9 mouse cellular contexts compared by ENCODE assay signal in genomic region chr16:32202681-32203080, GRCm38 (mm10). TPM values are rescaled to one million over a fixed set of nuclear protein-coding genes. Genes with fewer than 3 reads are reported as not detected.
A peak's percentile ranks its signal among the peaks of the same experiment; 100 is the strongest.
DNase-seq lines count a peak whose midpoint lies in the region; ATAC-seq lines count a peak whose summit lies in the region.
"Had no signal": no experiment of that assay in that cellular context is flagged by ENCODE, and none has a peak within 500 bp of the region (broad histone marks: within the 10 kb centered on the region; RNA-seq: fewer than 3 reads in every experiment).

No protein-coding gene starts in this region.

- no peaks in the 10 kb centered on the region; the same call in 1 of the 2 replicates for H3K4me1 ChIP-seq in brown adipose tissue, adult 24 weeks (ENCODE audit: control insufficient read depth, insufficient read depth, insufficient read length, low read length)

- ATAC-seq in monocyte, adult 5-6 weeks (replicated peaks; ENCODE audit: insufficient number of reproducible peaks, low FRiP score, low TSS enrichment, poor library complexity, severe bottlenecking) = peak; percentile 96

- H3K4me3 ChIP-seq in brown adipose tissue, adult 24 weeks (ENCODE audit: insufficient read depth, low read depth, low read length) = no peak overlapping the region
- H3K4me3 ChIP-seq: neural tube, embryonic 12.5 days had no signal

- H3K27ac ChIP-seq in brown adipose tissue, adult 24 weeks (replicated peaks; ENCODE audit: low read depth, low read length) = peak overlapping the region; percentile 28; the same call in 1 of the 2 replicates
- H3K27ac ChIP-seq: neural tube, embryonic 12.5 days had no signal

- DNase-seq in urinary bladder, adult 18-20 months (ENCODE audit: low spot score in 2 of 2) = peak; percentile 30 to 45
- DNase-seq in urinary bladder, postnatal 10 days (ENCODE audit: low spot score) = no peak
- DNase-seq in heart, adult 8-10 months (ENCODE audit: low spot score) = peak; percentile 77
- peak; percentile 31 to 62 for DNase-seq in left cerebral cortex, postnatal 14 days (ENCODE audit: low spot score in 2 of 2)
- DNase-seq in thymus, postnatal 10 days (ENCODE audit: low spot score in 2 of 2) = peak; percentile 90 to 98
- DNase-seq in embryo, embryonic 10 days (ENCODE audit: low spot score) = no peak

- intact Hi-C loops in left cerebral cortex, postnatal 14 days (cut with DNase I) = loop anchor here (5.0 kb wide), 1 partner anchor 85 kb away; no protein-coding TSS in a partner anchor

RNA-seq across cellular contexts. Expression of gene Bex6, which starts 23.1 kb away (rescaled TPM):
- polyA plus RNA-seq in brown adipose tissue, adult 24 weeks (2012; ENCODE audit: insufficient read depth, insufficient read length, missing spikeins) = not detected in 2 replicates
- total RNA-seq in heart, adult 8-10 months (2022) = not detected
- not detected for total RNA-seq in left cerebral cortex, postnatal 14 days (2021)
- total RNA-seq in monocyte, adult 5-6 weeks (2017) = 0.87 to 1.3 TPM in 2 of 3 replicates, not detected in the other
- polyA plus RNA-seq: neural tube, embryonic 12.5 days had no signal

RNA-seq across cellular contexts. Expression of gene Nrros, which starts 37.3 kb away (rescaled TPM):
- polyA plus RNA-seq in brown adipose tissue, adult 24 weeks (2012; ENCODE audit: insufficient read depth, insufficient read length, missing spikeins) = 3.3 and 6.0 TPM in 2 replicates
- 1 to 10 TPM; 3.5 to 4.6 (median 3.5) TPM for total RNA-seq in heart, adult 8-10 months (2022)
- 10 to 100 TPM in 1 of 2 experiments, 1 to 10 TPM in 1; 8.5 to 12.3 TPM for total RNA-seq in left cerebral cortex, postnatal 14 days (2021)
- total RNA-seq in monocyte, adult 5-6 weeks (2017) = 151 to 182 TPM (median 158 TPM) in 3 replicates

RNA-seq across cellular contexts. Expression of gene Fbxo45, which starts 44.3 kb away (rescaled TPM):
- 6.5 and 7.8 TPM in 2 replicates for polyA plus RNA-seq in brown adipose tissue, adult 24 weeks (2012; ENCODE audit: insufficient read depth, insufficient read length, missing spikeins)
- total RNA-seq in heart, adult 8-10 months (2022) = 10 to 100 TPM; 11.4 to 14.0 (median 13.2) TPM
- 10 to 100 TPM; 41.4 to 44.7 TPM for total RNA-seq in left cerebral cortex, postnatal 14 days (2021)
- total RNA-seq in monocyte, adult 5-6 weeks (2017) = 11.4 to 17.4 TPM (median 14.1 TPM) in 3 replicates

RNA-seq across cellular contexts. Expression of gene Wdr53, which starts 44.3 kb away (rescaled TPM):
- 13.5 and 14.7 TPM in 2 replicates for polyA plus RNA-seq in brown adipose tissue, adult 24 weeks (2012; ENCODE audit: insufficient read depth, insufficient read length, missing spikeins)
- total RNA-seq in heart, adult 8-10 months (2022) = 1 to 10 TPM; 3.8 to 8.3 (median 7.3) TPM
- 10 to 100 TPM; 10.9 to 11.9 TPM for total RNA-seq in left cerebral cortex, postnatal 14 days (2021)
- total RNA-seq in monocyte, adult 5-6 weeks (2017) = 12.4 to 18.3 TPM (median 15.3 TPM) in 3 replicates

Comparison
In these comparisons a context has a peak if more than half of its experiments do, and no peak if none do; other contexts are left out.
1. DNase-seq: peak in urinary bladder, adult 18-20 months (2 of 2), heart, adult 8-10 months (single experiment), left cerebral cortex, postnatal 14 days (2 of 2) and thymus, postnatal 10 days (2 of 2); none in urinary bladder, postnatal 10 days (single experiment) and embryo, embryonic 10 days (single experiment).
2. RNA of gene Nrros, which starts 37.3 kb away (total RNA-seq): 151 to 182 TPM in monocyte, adult 5-6 weeks; 8.5 to 12.3 TPM in left cerebral cortex, postnatal 14 days and 3.5 to 4.6 TPM in heart, adult 8-10 months; every median in the first group is over 10 times any median in the second.